11 mouse cellular contexts compared by ENCODE assay signal in the genomic region with DNA sequence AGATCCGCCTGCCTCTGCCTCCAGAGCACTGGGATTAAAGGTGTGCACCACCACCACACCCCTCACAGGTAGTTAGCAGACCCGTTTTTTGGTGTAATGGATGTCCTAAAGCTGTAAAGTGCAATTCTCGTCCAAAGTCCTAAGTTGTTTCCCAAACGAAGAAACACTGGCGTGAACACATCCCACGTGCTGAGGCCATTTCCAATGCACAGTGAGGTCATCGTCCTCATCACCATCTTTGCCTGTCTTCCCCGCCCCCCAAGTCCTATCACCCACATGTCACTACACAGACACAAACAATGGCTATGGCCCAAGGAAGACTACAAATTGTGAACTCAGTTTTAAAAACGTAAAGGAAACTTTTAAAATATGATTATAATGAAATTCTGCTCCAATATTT. TPM values are rescaled to one million over a fixed set of nuclear protein-coding genes. Genes with fewer than 3 reads are reported as not detected.
DNase-seq lines count a peak whose midpoint lies in the region; ATAC-seq and TF ChIP-seq lines count a peak whose summit lies in the region.
"Had no signal": no experiment of that assay in that cellular context is flagged by ENCODE, and none has a peak within 500 bp of the region (broad histone marks: within the 10 kb centered on the region; RNA-seq: fewer than 3 reads in every experiment).

No protein-coding gene starts in this region.

- TF ChIP-seq CTCF in lung, embryonic 14.5 days (IDR thresholded peaks at IDR 0.05; ENCODE audit: low read depth), result no peak

- H3K4me3 ChIP-seq in heart, embryonic 12.5 days, result no peak overlapping the region
- no peak overlapping the region for H3K4me3 ChIP-seq in lung, embryonic 14.5 days (ENCODE audit: low read depth, low read length)
- no peak overlapping the region for H3K4me3 ChIP-seq in intestine, embryonic 15.5 days (replicated peaks)

- intact Hi-C loops in heart, postnatal 14 days (cut with DNase I), result loop anchor here (2.0 to 5.0 kb wide), 2 partner anchors 36 to 246 kb away; no protein-coding TSS in a partner anchor

- no peaks in the 10 kb centered on the region for H3K27me3 ChIP-seq in heart, embryonic 12.5 days (replicated peaks)
- H3K27me3 ChIP-seq in lung, embryonic 14.5 days (ENCODE audit: insufficient read depth, low read length), result no peaks in the 10 kb centered on the region
- H3K27me3 ChIP-seq in intestine, embryonic 15.5 days (replicated peaks), result no peaks in the 10 kb centered on the region

- peaks cover 55% of the 10 kb centered on the region for H3K4me1 ChIP-seq in heart, embryonic 12.5 days (replicated peaks)
- peaks cover 21% of the 10 kb centered on the region for H3K4me1 ChIP-seq in lung, embryonic 14.5 days (ENCODE audit: insufficient read depth)
- H3K4me1 ChIP-seq in intestine, embryonic 15.5 days (replicated peaks), result peaks cover 19% of the 10 kb centered on the region

- 53% methylated on average over 9 of the region's 9 CpGs for WGBS in heart, embryonic 12.5 days
- 51% methylated on average over 9 of the region's 9 CpGs for WGBS in lung, embryonic 14.5 days
- 55% methylated on average over 9 of the region's 9 CpGs for WGBS in intestine, embryonic 15.5 days

- no peak overlapping the region for H3K27ac ChIP-seq in heart, embryonic 12.5 days (ENCODE audit: poor library complexity, severe bottlenecking)
- no peak overlapping the region for H3K27ac ChIP-seq in lung, embryonic 14.5 days (ENCODE audit: low read depth)
- peak overlapping the region; percentile 51 for H3K27ac ChIP-seq in intestine, embryonic 15.5 days
- H3K27ac ChIP-seq: liver, embryonic 14.5 days had no signal

- no peaks in the 10 kb centered on the region for H3K36me3 ChIP-seq in heart, embryonic 12.5 days
- no peaks in the 10 kb centered on the region for H3K36me3 ChIP-seq in lung, embryonic 14.5 days (ENCODE audit: insufficient read depth)
- no peaks in the 10 kb centered on the region for H3K36me3 ChIP-seq in intestine, embryonic 15.5 days

- DNase-seq in heart, postnatal 14 days, result no peak
- DNase-seq in lung, embryonic 14.5 days, result no peak
- no peak for DNase-seq in lung, adult 18-20 months
- peak; percentile 50 for DNase-seq in R1 (ENCODE audit: low read depth, low spot score)
- DNase-seq in MN1 (ENCODE audit: low spot score), result no peak
- no peak for DNase-seq in right cerebral cortex, postnatal 4 days
- DNase-seq: cerebellum, postnatal 25 days; layer of hippocampus, adult 9-11 months had no signal

- no peaks in the 10 kb centered on the region for H3K9me3 ChIP-seq in heart, embryonic 12.5 days (replicated peaks)
- H3K9me3 ChIP-seq in lung, embryonic 14.5 days (ENCODE audit: low read depth, low read length), result no peaks in the 10 kb centered on the region
- no peaks in the 10 kb centered on the region for H3K9me3 ChIP-seq in intestine, embryonic 15.5 days

- H3K4me2 ChIP-seq in heart, embryonic 12.5 days, result 0 out of 2 replicates have a peak overlapping the region, but pooled peaks have one; percentile 4
- H3K4me2 ChIP-seq in lung, embryonic 14.5 days, result peak overlapping the region; percentile 19
- H3K4me2 ChIP-seq in intestine, embryonic 15.5 days (replicated peaks), result no peak overlapping the region; the same call in 1 of the 2 replicates

- H3K9ac ChIP-seq in heart, embryonic 12.5 days, result no peak overlapping the region
- no peak overlapping the region for H3K9ac ChIP-seq in lung, embryonic 14.5 days
- H3K9ac ChIP-seq in intestine, embryonic 15.5 days, result no peak overlapping the region
- H3K9ac ChIP-seq: liver, embryonic 14.5 days had no signal

- no peak for ATAC-seq in heart, embryonic 12.5 days (ENCODE audit: insufficient number of reproducible peaks, low FRiP score)
- no peak for ATAC-seq in lung, embryonic 14.5 days (ENCODE audit: insufficient read depth)
- no peak for ATAC-seq in intestine, embryonic 15.5 days

RNA-seq across cellular contexts. Expression of gene Ubl3, which starts 4.0 kb away (rescaled TPM):
- polyA plus RNA-seq in heart, embryonic 12.5 days (2016; fragmentation: Nextera tagmentation; extraction: Ambion mirVana), result 69.1 and 70.4 TPM in 2 replicates
- 10 to 100 TPM; 84.6 to 95.6 TPM for total RNA-seq in heart, postnatal 14 days (2021)
- 86.3 and 89.0 TPM in 2 replicates for polyA plus RNA-seq in lung, embryonic 14.5 days (2014; fragmentation: Nextera tagmentation; extraction: Ambion mirVana)
- 79.9 and 82.9 TPM in 2 replicates for polyA plus RNA-seq in intestine, embryonic 15.5 days (2015; fragmentation: Nextera tagmentation; extraction: Ambion mirVana)
